Mouse (Mus musculus): ENCODE results near the gene Dbr1. TPM values are rescaled to one million over a fixed set of nuclear protein-coding genes. Genes with fewer than 3 reads are reported as not detected.

The Dbr1 gene
- polyA plus RNA-seq, 1 experiment from 2014 or later: 14.2 TPM

- no peak overlapping the region for H3K27ac ChIP-seq (replicated peaks)
- ATAC-seq (ENCODE audit: low FRiP score, low TSS enrichment) (no peak), DNase-seq (ENCODE audit: low spot score) (no peak)
- no peaks in the 10 kb centered on the region for H3K36me3 ChIP-seq (ENCODE audit: control insufficient read depth, insufficient read depth, low read length)
- no peak overlapping the region for H3K4me3 ChIP-seq (ENCODE audit: low read depth, low read length)
- H3K4me2 ChIP-seq (replicated peaks; ENCODE audit: low read depth): no peak overlapping the region
- H3K4me1 ChIP-seq (replicated peaks; ENCODE audit: control insufficient read depth, insufficient read depth): no peaks in the 10 kb centered on the region
- no peaks in the 10 kb centered on the region for H3K27me3 ChIP-seq (ENCODE audit: control insufficient read depth, insufficient read depth, low read length)
- 56% methylated on average over 2 of the region's 2 CpGs for WGBS
- no peak overlapping the region for H3K9ac ChIP-seq (ENCODE audit: low read length)
- no peaks in the 10 kb centered on the region for H3K9me3 ChIP-seq (ENCODE audit: control insufficient read depth, low read length)
- TF ChIP-seq EP300 (optimal IDR thresholded peaks at IDR 0.05) (no peak), CTCF (IDR thresholded peaks at IDR 0.05; ENCODE audit: low read depth) (no peak)
Observed at GRCm38 (mm10) chr9:99603566-99603965, 28.0 kb downstream of the Dbr1 start.

GRCm38 (mm10) chr9:99612202-99612601 is 36.6 kb downstream of the Dbr1 start, which contains the start of gene A4gnt:
TSS of gene A4gnt (plus strand) at chr9:99612502.
- H3K9me3 ChIP-seq (ENCODE audit: control insufficient read depth, low read length): no peaks in the 10 kb centered on the region
- no peak within 1 kb of the TSS for H3K4me2 ChIP-seq (replicated peaks; ENCODE audit: low read depth)
- H3K4me1 ChIP-seq (replicated peaks; ENCODE audit: control insufficient read depth, insufficient read depth): no peaks in the 10 kb centered on the region
- peak; percentile 32 for DNase-seq (ENCODE audit: low spot score)
- no peak within 1 kb of the TSS for H3K27ac ChIP-seq (replicated peaks)
- H3K9ac ChIP-seq (ENCODE audit: low read length): no peak within 1 kb of the TSS
- TF ChIP-seq CTCF (IDR thresholded peaks at IDR 0.05; ENCODE audit: low read depth) (no peak), EP300 (optimal IDR thresholded peaks at IDR 0.05) (no peak)
- no peak within 1 kb of the TSS for H3K4me3 ChIP-seq (ENCODE audit: low read depth, low read length)
- ATAC-seq (ENCODE audit: low FRiP score, low TSS enrichment): 0 out of 2 replicates have a peak, but pooled peaks have one; percentile 57
- H3K27me3 ChIP-seq (ENCODE audit: control insufficient read depth, insufficient read depth, low read length): no peaks in the 10 kb centered on the region
- 21% methylated on average over 2 of the region's 2 CpGs for WGBS
- H3K36me3 ChIP-seq (ENCODE audit: control insufficient read depth, insufficient read depth, low read length): no peaks in the 10 kb centered on the region

- Histone ChIP-seq H3K4me2 (replicated peaks; ENCODE audit: low read depth) (no peak overlapping the region), H3K27me3 (ENCODE audit: control insufficient read depth, insufficient read depth, low read length) (no peaks in the 10 kb centered on the region), H3K27ac (replicated peaks) (no peak overlapping the region), H3K9ac (ENCODE audit: low read length) (no peak overlapping the region), H3K4me3 (ENCODE audit: low read depth, low read length) (no peak overlapping the region), H3K9me3 (ENCODE audit: control insufficient read depth, low read length) (no peaks in the 10 kb centered on the region), H3K4me1 (replicated peaks; ENCODE audit: control insufficient read depth, insufficient read depth) (no peaks in the 10 kb centered on the region), H3K36me3 (ENCODE audit: control insufficient read depth, insufficient read depth, low read length) (no peaks in the 10 kb centered on the region)
- DNase-seq (ENCODE audit: low spot score): no peak
- TF ChIP-seq EP300 (optimal IDR thresholded peaks at IDR 0.05) (no peak), CTCF (IDR thresholded peaks at IDR 0.05; ENCODE audit: low read depth) (no peak)
- ATAC-seq (ENCODE audit: low FRiP score, low TSS enrichment): no peak
- WGBS: 90% methylated on average over 8 of the region's 8 CpGs
Observed at GRCm38 (mm10) chr9:99619688-99620087, 44.1 kb downstream of the Dbr1 start.

- DNase-seq (ENCODE audit: low spot score): no peak
- Histone ChIP-seq H3K27me3 (ENCODE audit: control insufficient read depth, insufficient read depth, low read length) (no peaks in the 10 kb centered on the region), H3K27ac (replicated peaks) (no peak overlapping the region), H3K36me3 (ENCODE audit: control insufficient read depth, insufficient read depth, low read length) (no peaks in the 10 kb centered on the region), H3K9me3 (ENCODE audit: control insufficient read depth, low read length) (no peaks in the 10 kb centered on the region), H3K4me3 (ENCODE audit: low read depth, low read length) (no peak overlapping the region), H3K9ac (ENCODE audit: low read length) (no peak overlapping the region), H3K4me2 (replicated peaks; ENCODE audit: low read depth) (no peak overlapping the region), H3K4me1 (replicated peaks; ENCODE audit: control insufficient read depth, insufficient read depth) (no peaks in the 10 kb centered on the region)
- 88% methylated on average over 11 of the region's 11 CpGs for WGBS
- no peak for ATAC-seq (ENCODE audit: low FRiP score, low TSS enrichment)
- TF ChIP-seq CTCF (IDR thresholded peaks at IDR 0.05; ENCODE audit: low read depth) (no peak), EP300 (optimal IDR thresholded peaks at IDR 0.05) (no peak)
Observed at GRCm38 (mm10) chr9:99620196-99620595, 44.6 kb downstream of the Dbr1 start.

GRCm38 (mm10) chr9:99622034-99622433 is 46.4 kb downstream of the Dbr1 start:
- Histone ChIP-seq H3K4me2 (replicated peaks; ENCODE audit: low read depth) (no peak overlapping the region), H3K36me3 (ENCODE audit: control insufficient read depth, insufficient read depth, low read length) (no peaks in the 10 kb centered on the region), H3K4me3 (ENCODE audit: low read depth, low read length) (no peak overlapping the region), H3K4me1 (replicated peaks; ENCODE audit: control insufficient read depth, insufficient read depth) (no peaks in the 10 kb centered on the region), H3K9me3 (ENCODE audit: control insufficient read depth, low read length) (no peaks in the 10 kb centered on the region), H3K9ac (ENCODE audit: low read length) (no peak overlapping the region), H3K27ac (replicated peaks) (no peak overlapping the region), H3K27me3 (ENCODE audit: control insufficient read depth, insufficient read depth, low read length) (no peaks in the 10 kb centered on the region)
- DNase-seq (ENCODE audit: low spot score) (no peak), ATAC-seq (ENCODE audit: low FRiP score, low TSS enrichment) (no peak)
- WGBS: 86% methylated on average over 1 of the region's 1 CpGs
- TF ChIP-seq CTCF (IDR thresholded peaks at IDR 0.05; ENCODE audit: low read depth): no peak
- TF ChIP-seq EP300 (optimal IDR thresholded peaks at IDR 0.05): no peak

GRCm38 (mm10) chr9:99622966-99623365 is 47.4 kb downstream of the Dbr1 start:
- TF ChIP-seq CTCF (IDR thresholded peaks at IDR 0.05; ENCODE audit: low read depth) (no peak), EP300 (optimal IDR thresholded peaks at IDR 0.05) (no peak)
- H3K4me3 ChIP-seq (ENCODE audit: low read depth, low read length): no peak overlapping the region
- ATAC-seq (ENCODE audit: low FRiP score, low TSS enrichment) (peak; percentile 75; the same call in 1 of the 2 replicates), DNase-seq (ENCODE audit: low spot score) (no peak)
- H3K36me3 ChIP-seq (ENCODE audit: control insufficient read depth, insufficient read depth, low read length): no peaks in the 10 kb centered on the region
- no peak overlapping the region for H3K9ac ChIP-seq (ENCODE audit: low read length)
- no peaks in the 10 kb centered on the region for H3K9me3 ChIP-seq (ENCODE audit: control insufficient read depth, low read length)
- no peak overlapping the region for H3K4me2 ChIP-seq (replicated peaks; ENCODE audit: low read depth)
- no peaks in the 10 kb centered on the region for H3K27me3 ChIP-seq (ENCODE audit: control insufficient read depth, insufficient read depth, low read length)
- WGBS: 35% methylated on average over 2 of the region's 2 CpGs
- H3K27ac ChIP-seq (replicated peaks): no peak overlapping the region
- no peaks in the 10 kb centered on the region for H3K4me1 ChIP-seq (replicated peaks; ENCODE audit: control insufficient read depth, insufficient read depth)

Data from stomach, postnatal 0 days (tissue).